Mouse (Mus musculus) liver, adult 2 months (tissue): ENCODE measurements around the gene Ercc6.

Experiments used
- CTCF ChIP-seq: fragments of 200-500 bp; IDR thresholded peaks from 2 replicates; pipeline ENCODE4 v1.5.1; 2011; ENCODE audit warnings: low read depth, low read length, control low read depth
- POLR2A ChIP-seq: fragments of 200-500 bp; IDR thresholded peaks from 2 replicates; pipeline ENCODE4 v1.6.1; 2011; ENCODE audit warnings: low read length, control low read depth; ENCODE audit not compliant: insufficient read depth; ENCODE audit errors: extremely low read depth

- TF ChIP-seq CTCF, result no peak
- TF ChIP-seq POLR2A, result no peak
Observed at GRCm38 (mm10) chr14:32624245-32624644, 110.9 kb downstream of the Ercc6 start.
